Mouse (Mus musculus) gastrocnemius, adult 2 months (tissue): ENCODE data around the gene Tmem150c. TPM values are rescaled to one million over a fixed set of nuclear protein-coding genes. Genes with fewer than 3 reads are reported as not detected.

Source experiments
- DNase-seq: peaks from one replicate; pipeline ENCODE4 v3.0.0; 2022
- H3K27ac ChIP-seq: fragments of 200-600 bp; 2 replicates; pipeline ENCODE4 v1.8.1; 2022; ENCODE audit warnings: mild to moderate bottlenecking
- H3K4me3 ChIP-seq: fragments of 200-600 bp; 2 replicates; pipeline ENCODE4 v1.8.1; 2022; ENCODE audit warnings: mild to moderate bottlenecking, moderate library complexity
- CTCF ChIP-seq: fragments of 200-600 bp; IDR thresholded peaks from 2 replicates; pipeline ENCODE4 v1.8.1; 2022; ENCODE audit warnings: antibody characterized with exemption, mild to moderate bottlenecking, moderate library complexity
- intact Hi-C: fragments of 180-260 bp; cut with DNase I; formaldehyde crosslinking; loops from one replicate; pipeline ENCODE4 v1.15.1; 2025
- total RNA-seq, 2 experiments: library from RNA; stranded (reverse); gene quantifications; 2 replicates each; pipeline ENCODE4 v1.2.3; 2021

The Tmem150c gene
- total RNA-seq, 2 experiments from 2014 or later: 0.82 to 2.9 TPM

- intact Hi-C loops: no loop called here
- no peak for TF ChIP-seq CTCF
- H3K27ac ChIP-seq: no peak overlapping the region
- no peak overlapping the region for H3K4me3 ChIP-seq
- DNase-seq: no peak
These were observed 49.0 kb downstream of the Tmem150c start for GRCm38 (mm10) chr5:100110581-100110980.

- DNase-seq: no peak
- no peak overlapping the region for H3K27ac ChIP-seq
- no peak for TF ChIP-seq CTCF
- no peak overlapping the region for H3K4me3 ChIP-seq
- intact Hi-C loops: no loop called here
These were observed 49.9 kb downstream of the Tmem150c start for GRCm38 (mm10) chr5:100109543-100110282.

- H3K27ac ChIP-seq: no peak overlapping the region
- no peak for TF ChIP-seq CTCF
- no peak overlapping the region for H3K4me3 ChIP-seq
- DNase-seq: peak; percentile 37
- intact Hi-C loops: no loop called here
These were observed 50.7 kb downstream of the Tmem150c start for GRCm38 (mm10) chr5:100108866-100109265.

GRCm38 (mm10) chr5:100102395-100102794, 57.2 kb downstream of the Tmem150c start:
- no peak for TF ChIP-seq CTCF
- Histone ChIP-seq H3K27ac (no peak overlapping the region), H3K4me3 (no peak overlapping the region)
- intact Hi-C loops: no loop called here
- DNase-seq: no peak

- intact Hi-C loops: no loop called here
- no peak for TF ChIP-seq CTCF
- no peak for DNase-seq
- no peak overlapping the region for H3K27ac ChIP-seq
- H3K4me3 ChIP-seq: no peak overlapping the region
These were observed 61.6 kb downstream of the Tmem150c start for GRCm38 (mm10) chr5:100097967-100098366.

- intact Hi-C loops: no loop called here
- no peak overlapping the region for H3K27ac ChIP-seq
- TF ChIP-seq CTCF: no peak
- no peak overlapping the region for H3K4me3 ChIP-seq
- no peak for DNase-seq
These were observed 62.7 kb downstream of the Tmem150c start for GRCm38 (mm10) chr5:100096955-100097354.

GRCm38 (mm10) chr5:100091602-100092001, 68.0 kb downstream of the Tmem150c start:
- DNase-seq: no peak
- H3K27ac ChIP-seq: no peak overlapping the region
- no peak for TF ChIP-seq CTCF
- H3K4me3 ChIP-seq: 0 out of 2 replicates have a peak overlapping the region, but pooled peaks have one; percentile 2
- intact Hi-C loops: no loop called here

- Histone ChIP-seq H3K4me3 (0 out of 2 replicates have a peak overlapping the region, but pooled peaks have one; percentile 2), H3K27ac (no peak overlapping the region)
- intact Hi-C loops: no loop called here
- TF ChIP-seq CTCF: no peak
- DNase-seq: no peak
These were observed 68.4 kb downstream of the Tmem150c start for GRCm38 (mm10) chr5:100091263-100091594.

GRCm38 (mm10) chr5:100090515-100091262, 68.9 kb downstream of the Tmem150c start:
- intact Hi-C loops: no loop called here
- no peak for DNase-seq
- Histone ChIP-seq H3K27ac (no peak overlapping the region), H3K4me3 (no peak overlapping the region)
- TF ChIP-seq CTCF: no peak

- intact Hi-C loops: no loop called here
These were observed 74.5 kb downstream of the Tmem150c start for GRCm38 (mm10) chr5:100085097-100085496.

GRCm38 (mm10) chr5:100083953-100084562, 75.5 kb downstream of the Tmem150c start:
- peak overlapping the region; percentile 19; the same call in 1 of the 2 replicates for H3K4me3 ChIP-seq
- peak overlapping the region; percentile 21 for H3K27ac ChIP-seq
- no peak for TF ChIP-seq CTCF
- intact Hi-C loops: no loop called here
- DNase-seq: no peak

More at GRCm38 (mm10) chr5:100085097-100085496, 74.5 kb downstream of the Tmem150c start:
- H3K27ac ChIP-seq: no peak overlapping the region
- H3K4me3 ChIP-seq: no peak overlapping the region
- no peak for DNase-seq
- TF ChIP-seq CTCF: no peak

GRCm38 (mm10) chr5:100082006-100082405, 77.6 kb downstream of the Tmem150c start:
- Histone ChIP-seq H3K4me3 (no peak overlapping the region), H3K27ac (no peak overlapping the region)
- DNase-seq: no peak
- no peak for TF ChIP-seq CTCF
- intact Hi-C loops: no loop called here

- peak overlapping the region; percentile 62 for H3K4me3 ChIP-seq
- TF ChIP-seq CTCF: no peak
- DNase-seq: no peak
- intact Hi-C loops: loop anchor here (5.0 kb wide), 2 partner anchors 77 to 147 kb away; partner anchors contain the start of gene Tmem150c
- no peak overlapping the region for H3K27ac ChIP-seq
These were observed 79.7 kb downstream of the Tmem150c start for GRCm38 (mm10) chr5:100079931-100080275.
